Mouse (Mus musculus) ES-Bruce4 (cell line): ENCODE measurements at regions not wholly inside any gene's neighbourhood (a gene's known extent, or its start where the extent isn't known, plus 50 kb on each side); places are given as distances from the start of the nearest gene placed in this dataset.

Experiments
- CTCF ChIP-seq: IDR thresholded peaks from one replicate; pipeline ENCODE4 v1.8.1; 2011; ENCODE audit warnings: low read depth, low read length
- EP300 ChIP-seq: IDR thresholded peaks from 2 replicates; pipeline ENCODE4 v1.6.1; 2011; ENCODE audit warnings: low read depth, low read length; ENCODE audit not compliant: insufficient read depth
- POLR2A ChIP-seq: IDR thresholded peaks from one replicate; pipeline ENCODE4 v1.8.1; 2011; ENCODE audit warnings: low read length; ENCODE audit not compliant: insufficient read depth

DNA sequence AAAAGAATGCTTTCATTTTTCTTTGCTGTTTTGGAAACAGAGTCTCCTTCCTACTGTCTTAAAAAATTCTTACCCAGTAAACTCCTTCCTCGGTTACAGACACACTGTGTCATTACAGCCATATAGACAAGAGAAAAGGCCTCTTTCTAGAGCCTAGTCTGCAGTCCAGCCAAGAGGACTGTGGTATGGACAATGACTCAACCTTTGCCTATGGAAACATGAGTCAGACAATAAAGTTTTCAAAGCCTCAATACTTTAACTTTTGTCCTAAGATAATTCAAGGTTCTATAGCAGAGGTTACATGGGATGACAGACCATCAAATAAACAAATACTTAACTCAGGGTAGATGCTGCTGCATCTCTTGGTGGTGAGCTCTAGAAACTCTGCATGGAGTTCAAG, 339.4 kb upstream of the Sox9 start:
- TF ChIP-seq POLR2A (no peak), CTCF (no peak), EP300 (no peak)
